Mouse (Mus musculus): ENCODE measurements at regions not wholly inside any gene's neighbourhood (a gene's known extent, or its start where the extent isn't known, plus 50 kb on each side); places are given as distances from the start of the nearest gene placed in this dataset.

DNA sequence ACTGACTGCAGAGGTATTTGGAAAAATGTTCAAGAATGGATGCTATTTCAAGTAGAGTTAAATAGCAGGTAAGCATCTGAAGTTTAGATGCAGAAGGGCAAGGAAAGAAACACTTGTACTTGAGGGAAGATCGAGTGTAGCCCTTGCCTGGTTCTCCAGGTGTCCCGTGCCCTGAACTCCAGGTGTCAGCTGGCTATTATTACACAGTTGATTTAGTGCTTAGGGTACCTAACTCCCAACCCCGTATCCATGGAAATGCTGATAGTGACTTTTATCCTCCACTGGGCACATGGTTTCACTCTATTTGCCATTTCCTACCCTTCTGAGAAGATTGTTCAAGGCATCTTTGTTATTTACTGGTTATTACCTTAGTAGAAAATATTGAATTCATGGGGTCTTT, 86.6 kb upstream of the Gnpda2 start:
- DNase-seq (ENCODE audit: inconsistent age in 2 of 2, low spot score in 1 of 2) = no peak

DNA sequence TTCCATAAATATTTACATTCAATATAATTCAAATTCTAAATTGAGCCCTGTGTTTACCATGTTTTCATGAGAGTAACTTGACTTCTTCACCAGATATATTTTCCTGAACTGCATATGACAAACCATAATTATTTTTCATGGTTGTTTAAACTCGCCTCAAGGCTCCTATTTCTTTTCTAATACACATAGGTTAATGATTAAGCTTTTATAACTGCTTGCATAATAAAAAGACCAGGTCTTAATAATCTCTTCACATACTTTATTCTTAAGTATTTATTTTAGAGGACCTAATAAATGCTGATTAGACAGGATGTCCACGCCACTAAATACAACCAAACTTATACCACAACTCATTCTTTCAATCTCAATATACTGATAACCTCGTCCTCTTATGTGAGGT, 86.1 kb upstream of the Gnpda2 start:
- no peak for DNase-seq (ENCODE audit: inconsistent age in 2 of 2, low spot score in 1 of 2)

DNA sequence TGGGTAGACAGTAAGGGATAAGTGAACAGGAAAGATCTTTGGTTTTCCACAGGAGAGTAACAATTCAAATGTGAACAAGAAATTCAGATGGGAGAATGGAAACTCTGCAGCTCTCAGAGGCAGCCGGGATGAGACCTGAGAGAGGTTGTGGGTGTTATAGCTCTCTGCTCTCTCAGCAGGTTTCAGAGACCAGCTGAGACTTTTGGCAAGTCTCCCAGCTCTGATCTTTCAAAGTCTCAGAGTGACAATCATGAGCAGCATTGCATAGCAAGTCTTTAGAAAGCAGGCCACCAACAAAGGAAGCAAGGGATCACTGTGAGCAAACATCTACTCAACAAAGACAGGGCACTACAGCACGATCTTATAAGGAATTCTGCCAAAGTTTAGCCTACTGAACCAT, 73.4 kb upstream of the Gnpda2 start:
- no peak for DNase-seq (ENCODE audit: inconsistent age in 2 of 2, low spot score in 1 of 2)

DNA sequence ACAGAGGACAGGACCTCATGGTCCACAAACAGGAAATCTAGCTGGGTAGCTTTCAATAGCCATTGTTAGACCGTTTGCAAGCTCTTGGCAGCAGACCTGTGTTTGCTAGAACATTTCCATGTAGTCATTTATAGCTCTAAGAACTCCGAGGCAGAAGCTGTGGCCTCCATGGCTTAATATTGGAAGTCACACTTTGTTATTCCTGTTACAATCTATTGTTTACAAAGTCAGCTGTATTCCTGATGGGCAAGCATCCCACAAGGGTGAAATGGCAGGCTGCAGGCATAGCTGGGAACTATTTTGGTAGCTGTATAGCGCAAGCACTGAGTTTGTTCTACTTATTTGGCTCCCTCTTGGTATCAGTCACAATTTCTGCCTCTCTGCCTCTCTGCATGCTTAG, 71.8 kb upstream of the Gnpda2 start:
- DNase-seq (ENCODE audit: inconsistent age in 2 of 2, low spot score in 1 of 2) = no peak

Measured in adrenal gland, adult (tissue).